Mouse (Mus musculus) liver, postnatal 0 days (tissue): ENCODE measurements around the gene Xkr7.

Experiments
- CTCF ChIP-seq: sonication (generic); IDR thresholded peaks from 2 replicates; pipeline ENCODE4 v1.5.1; 2016; ENCODE audit warnings: antibody characterized with exemption, low read depth
- EP300 ChIP-seq: IDR thresholded peaks from 2 replicates; pipeline ENCODE4 v1.6.1; 2016; ENCODE audit warnings: antibody characterized with exemption, low read depth, mild to moderate bottlenecking

- TF ChIP-seq CTCF: peak; percentile 81
- no peak for TF ChIP-seq EP300
Observed at GRCm38 (mm10) chr2:153047828-153048465, 16.3 kb downstream of the Xkr7 start.
